Mouse (Mus musculus): ENCODE data around the gene 4921536K21Rik. TPM values are rescaled to one million over a fixed set of nuclear protein-coding genes. Genes with fewer than 3 reads are reported as not detected.

Gene 4921536K21Rik
- polyA plus RNA-seq, 1 experiment, result not detected

GRCm38 (mm10) chr11:3930019-3930418, 35.1 kb upstream of the 4921536K21Rik start:
- H3K27ac ChIP-seq (ENCODE audit: insufficient read depth, low read depth, low read length), result no peak overlapping the region
- H3K4me1 ChIP-seq (ENCODE audit: control insufficient read depth, insufficient read depth, low read length), result peaks cover 9% of the 10 kb centered on the region; the same call in 1 of the 2 replicates
- no peak overlapping the region for H3K4me3 ChIP-seq (ENCODE audit: insufficient read depth, low read depth, low read length)
- TF ChIP-seq POLR2A (IDR thresholded peaks at IDR 0.05; ENCODE audit: insufficient read depth, low read depth, low read length) (no peak), CTCF (IDR thresholded peaks at IDR 0.05; ENCODE audit: insufficient read depth, low read depth, low read length) (no peak)
- 77% methylated on average over 4 of the region's 4 CpGs for WGBS

- 92% methylated on average over 10 of the region's 10 CpGs for WGBS
- no peaks in the 10 kb centered on the region for H3K4me1 ChIP-seq (ENCODE audit: control insufficient read depth, insufficient read depth, low read length)
- H3K27ac ChIP-seq (ENCODE audit: insufficient read depth, low read depth, low read length), result no peak overlapping the region
- H3K4me3 ChIP-seq (ENCODE audit: insufficient read depth, low read depth, low read length), result no peak overlapping the region
- TF ChIP-seq CTCF (IDR thresholded peaks at IDR 0.05; ENCODE audit: insufficient read depth, low read depth, low read length), result no peak
- TF ChIP-seq POLR2A (IDR thresholded peaks at IDR 0.05; ENCODE audit: insufficient read depth, low read depth, low read length), result no peak
Observed at GRCm38 (mm10) chr11:3925916-3926315, 31.0 kb upstream of the 4921536K21Rik start.

- no peaks in the 10 kb centered on the region for H3K4me1 ChIP-seq (ENCODE audit: control insufficient read depth, insufficient read depth, low read length)
- no peak overlapping the region for H3K27ac ChIP-seq (ENCODE audit: insufficient read depth, low read depth, low read length)
- 94% methylated on average over 6 of the region's 6 CpGs for WGBS
- TF ChIP-seq CTCF (IDR thresholded peaks at IDR 0.05; ENCODE audit: insufficient read depth, low read depth, low read length) (no peak), POLR2A (IDR thresholded peaks at IDR 0.05; ENCODE audit: insufficient read depth, low read depth, low read length) (no peak)
- H3K4me3 ChIP-seq (ENCODE audit: insufficient read depth, low read depth, low read length), result no peak overlapping the region
Observed at GRCm38 (mm10) chr11:3922731-3923130, 27.8 kb upstream of the 4921536K21Rik start.

DNA sequence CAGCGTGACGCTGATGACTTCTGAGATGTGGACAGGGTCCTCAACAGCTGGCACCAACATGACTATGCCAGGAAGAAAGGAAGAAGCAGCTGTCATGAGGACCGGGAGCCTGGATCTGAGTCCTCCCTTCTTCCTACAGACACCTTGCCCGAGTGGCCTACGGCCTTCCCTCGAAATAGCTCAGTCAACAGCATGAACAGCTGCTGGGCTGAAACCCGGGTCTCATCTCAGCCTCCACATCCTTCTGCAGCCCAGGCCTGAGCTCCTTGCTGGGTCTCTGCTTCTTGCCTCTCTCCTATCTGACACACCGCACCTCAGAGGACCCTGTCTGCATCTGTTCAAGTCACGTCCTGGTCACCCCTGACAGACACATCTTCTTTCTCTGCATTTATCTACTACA, 27.2 kb upstream of the 4921536K21Rik start:
- Histone ChIP-seq H3K4me1 (ENCODE audit: control insufficient read depth, insufficient read depth, low read length) (no peaks in the 10 kb centered on the region), H3K4me3 (ENCODE audit: insufficient read depth, low read depth, low read length) (no peak overlapping the region), H3K27ac (ENCODE audit: insufficient read depth, low read depth, low read length) (no peak overlapping the region)
- TF ChIP-seq POLR2A (IDR thresholded peaks at IDR 0.05; ENCODE audit: insufficient read depth, low read depth, low read length), result no peak
- TF ChIP-seq CTCF (IDR thresholded peaks at IDR 0.05; ENCODE audit: insufficient read depth, low read depth, low read length), result no peak
- WGBS, result 96% methylated on average over 9 of the region's 9 CpGs

GRCm38 (mm10) chr11:3921281-3921850, 26.5 kb upstream of the 4921536K21Rik start:
- no peak for TF ChIP-seq CTCF (IDR thresholded peaks at IDR 0.05; ENCODE audit: insufficient read depth, low read depth, low read length)
- no peak for TF ChIP-seq POLR2A (IDR thresholded peaks at IDR 0.05; ENCODE audit: insufficient read depth, low read depth, low read length)
- Histone ChIP-seq H3K4me1 (ENCODE audit: control insufficient read depth, insufficient read depth, low read length) (no peaks in the 10 kb centered on the region), H3K27ac (ENCODE audit: insufficient read depth, low read depth, low read length) (no peak overlapping the region), H3K4me3 (ENCODE audit: insufficient read depth, low read depth, low read length) (no peak overlapping the region)
- 18% methylated on average over 8 of the region's 8 CpGs for WGBS

- TF ChIP-seq CTCF (IDR thresholded peaks at IDR 0.05; ENCODE audit: insufficient read depth, low read depth, low read length) (no peak), POLR2A (IDR thresholded peaks at IDR 0.05; ENCODE audit: insufficient read depth, low read depth, low read length) (no peak)
- no peak overlapping the region for H3K27ac ChIP-seq (ENCODE audit: insufficient read depth, low read depth, low read length)
- WGBS, result 79% methylated on average over 7 of the region's 7 CpGs
- H3K4me1 ChIP-seq (ENCODE audit: control insufficient read depth, insufficient read depth, low read length), result no peaks in the 10 kb centered on the region
- H3K4me3 ChIP-seq (ENCODE audit: insufficient read depth, low read depth, low read length), result no peak overlapping the region
Observed at GRCm38 (mm10) chr11:3920476-3920875, 25.6 kb upstream of the 4921536K21Rik start.

DNA sequence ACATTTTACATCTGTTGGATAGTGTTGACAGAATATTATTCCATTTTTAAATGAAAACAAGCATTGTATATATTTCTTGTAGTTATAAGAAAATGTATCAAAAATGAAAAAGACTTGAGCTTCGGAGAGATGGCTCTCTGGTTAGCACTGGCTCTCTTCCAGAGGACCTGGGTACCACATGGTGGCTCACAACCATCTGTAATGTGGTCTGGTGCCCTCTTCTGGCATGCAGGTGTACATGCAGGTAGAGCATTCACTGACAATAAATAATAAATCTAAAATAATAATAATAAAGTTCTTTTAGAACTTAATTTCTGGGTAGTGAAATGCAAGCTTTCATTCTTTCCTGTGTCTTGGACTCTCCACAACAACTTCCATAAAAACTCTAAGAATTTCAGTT, 23.8 kb upstream of the 4921536K21Rik start:
- TF ChIP-seq CTCF (IDR thresholded peaks at IDR 0.05; ENCODE audit: insufficient read depth, low read depth, low read length), result no peak
- no peak for TF ChIP-seq POLR2A (IDR thresholded peaks at IDR 0.05; ENCODE audit: insufficient read depth, low read depth, low read length)
- no peak overlapping the region for H3K4me3 ChIP-seq (ENCODE audit: insufficient read depth, low read depth, low read length)
- 57% methylated on average over 1 of the region's 1 CpGs for WGBS
- no peaks in the 10 kb centered on the region for H3K4me1 ChIP-seq (ENCODE audit: control insufficient read depth, insufficient read depth, low read length)
- no peak overlapping the region for H3K27ac ChIP-seq (ENCODE audit: insufficient read depth, low read depth, low read length)

DNA sequence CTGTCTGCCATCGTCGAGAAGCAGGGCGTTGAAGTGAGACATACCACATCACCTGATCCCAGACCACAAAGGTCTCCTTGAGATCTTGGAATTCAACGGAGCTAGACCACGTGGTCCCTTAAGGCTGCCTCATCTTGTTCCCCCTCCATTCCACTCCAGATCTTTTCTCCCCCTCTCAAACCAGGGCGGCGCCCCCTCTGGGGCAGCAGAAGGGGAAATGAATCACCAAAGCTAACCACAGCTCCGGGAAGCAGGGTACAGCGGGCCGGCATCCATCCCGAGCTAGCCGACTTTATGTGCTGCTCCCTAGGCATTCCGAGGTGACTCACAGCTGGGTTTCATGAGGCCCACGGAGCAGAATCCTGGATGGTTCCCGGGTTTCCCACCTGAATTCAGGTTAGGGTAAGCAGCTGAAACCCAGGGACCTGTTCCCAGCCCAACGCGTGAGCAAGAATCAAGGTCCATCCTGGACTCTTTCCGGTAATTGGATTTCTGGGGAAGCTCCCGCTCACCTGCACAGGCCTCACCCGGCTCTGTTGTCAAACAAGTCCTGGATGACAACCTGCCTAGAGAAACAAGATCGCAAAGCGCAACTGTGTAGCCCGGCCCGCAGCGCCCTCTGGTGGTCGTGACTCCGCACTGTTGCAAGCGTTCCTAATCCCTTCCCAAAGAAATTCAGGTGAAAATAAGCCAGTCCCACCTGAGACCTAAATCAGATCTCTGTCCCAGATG, 19.4 kb upstream of the 4921536K21Rik start, which contains the start of gene Slc35e4:
Gene Slc35e4 (minus strand): TSS at position 556 of the 732 bp plus-strand sequence.
- Histone ChIP-seq H3K27ac (ENCODE audit: insufficient read depth, low read depth, low read length) (peak within 1 kb of the TSS; percentile 68), H3K4me1 (ENCODE audit: control insufficient read depth, insufficient read depth, low read length) (peaks cover 28% of the 10 kb centered on the region), H3K4me3 (ENCODE audit: insufficient read depth, low read depth, low read length) (peak within 1 kb of the TSS; percentile 65)
- under 1% methylated on average over 28 of the region's 28 CpGs for WGBS
- TF ChIP-seq CTCF (IDR thresholded peaks at IDR 0.05; ENCODE audit: insufficient read depth, low read depth, low read length), result peak; percentile 79
- no peak for TF ChIP-seq POLR2A (IDR thresholded peaks at IDR 0.05; ENCODE audit: insufficient read depth, low read depth, low read length)

DNA sequence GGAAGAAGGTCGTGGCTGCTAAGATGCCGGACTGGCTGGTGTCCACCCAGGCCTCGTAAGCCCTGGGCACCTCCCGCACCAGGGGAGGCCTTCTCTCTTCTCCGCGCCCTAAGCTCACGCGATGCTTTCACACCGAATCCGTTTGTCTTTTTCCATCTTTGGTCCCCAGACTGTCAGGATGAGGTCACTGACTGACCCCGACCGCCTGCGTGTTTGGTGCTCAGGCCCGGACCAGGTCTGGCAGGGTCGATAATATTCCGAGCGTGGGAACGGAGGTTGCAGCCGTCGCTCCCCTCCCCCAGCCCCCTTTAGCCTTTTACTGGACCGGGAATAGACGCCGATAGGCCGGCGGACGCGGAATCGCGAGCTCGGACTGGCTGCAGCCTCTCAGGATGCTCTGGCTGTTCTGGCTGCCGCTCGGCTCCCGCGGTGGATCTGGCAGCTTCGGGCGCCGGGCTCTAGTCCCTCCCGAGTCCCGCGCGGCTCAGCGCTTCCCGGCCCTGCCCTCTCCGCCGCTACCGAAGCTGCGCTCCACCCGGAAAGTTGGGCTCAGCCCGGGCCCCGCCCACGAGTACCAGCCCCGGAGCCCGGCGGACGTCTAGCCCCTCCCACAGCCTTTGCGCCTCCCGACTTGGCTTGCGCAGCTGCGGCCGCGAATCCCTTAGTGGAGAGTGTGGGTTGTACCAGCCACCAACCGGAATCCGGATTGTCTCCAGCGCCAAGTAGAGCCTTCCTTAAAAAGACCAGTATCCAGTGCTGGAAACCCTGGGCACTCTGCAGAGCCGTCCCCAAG, 18.6 kb upstream of the 4921536K21Rik start:
- Histone ChIP-seq H3K27ac (ENCODE audit: insufficient read depth, low read depth, low read length) (peak overlapping the region; percentile 68), H3K4me1 (ENCODE audit: control insufficient read depth, insufficient read depth, low read length) (peaks cover 33% of the 10 kb centered on the region), H3K4me3 (ENCODE audit: insufficient read depth, low read depth, low read length) (peak overlapping the region; percentile 65)
- TF ChIP-seq CTCF (IDR thresholded peaks at IDR 0.05; ENCODE audit: insufficient read depth, low read depth, low read length) (0 out of 2 replicates have a peak, but pooled peaks have one; percentile 24), POLR2A (IDR thresholded peaks at IDR 0.05; ENCODE audit: insufficient read depth, low read depth, low read length) (peak; percentile 59; the same call in 1 of the 2 replicates)
- 1% methylated on average over 65 of the region's 65 CpGs for WGBS

Data from olfactory bulb, adult 2 months (tissue).